Mouse (Mus musculus): ENCODE results near the gene Zswim9.
A peak's percentile ranks its signal among the peaks of the same experiment; 100 is the strongest.

Gene Zswim9

GRCm38 (mm10) chr7:13278308-13278891 lies at the start of gene Zswim9:
Gene Zswim9 (minus strand): TSS chr7:13278721.
- DNase-seq (ENCODE audit: low spot score in 2 of 2): peak; percentile 87 to 93

DNA sequence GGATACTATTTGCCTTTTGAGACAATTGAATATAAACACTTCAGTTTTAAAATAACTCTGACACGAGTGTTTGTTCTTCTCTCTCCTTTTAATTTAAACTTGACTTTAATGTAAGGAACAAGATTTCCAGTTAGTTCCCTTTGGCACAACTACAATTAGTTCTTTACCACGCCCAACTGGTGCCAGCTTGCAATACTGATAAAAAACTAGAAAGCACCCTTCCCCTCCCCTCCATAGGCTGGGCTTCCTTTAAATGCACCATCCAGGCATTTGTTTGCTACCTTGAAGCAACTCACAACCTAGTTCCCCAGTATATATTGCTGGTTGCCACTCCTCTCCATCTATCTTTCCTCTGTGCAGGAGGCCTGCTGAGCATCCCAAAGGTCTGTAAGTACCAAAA lies 45.8 kb upstream of the Zswim9 start, which contains the start of gene Pla2g4c:
TSS of gene Pla2g4c (plus strand) at position 340 of the 400 bp plus-strand sequence.
- DNase-seq (ENCODE audit: low spot score in 2 of 2): no peak

DNA sequence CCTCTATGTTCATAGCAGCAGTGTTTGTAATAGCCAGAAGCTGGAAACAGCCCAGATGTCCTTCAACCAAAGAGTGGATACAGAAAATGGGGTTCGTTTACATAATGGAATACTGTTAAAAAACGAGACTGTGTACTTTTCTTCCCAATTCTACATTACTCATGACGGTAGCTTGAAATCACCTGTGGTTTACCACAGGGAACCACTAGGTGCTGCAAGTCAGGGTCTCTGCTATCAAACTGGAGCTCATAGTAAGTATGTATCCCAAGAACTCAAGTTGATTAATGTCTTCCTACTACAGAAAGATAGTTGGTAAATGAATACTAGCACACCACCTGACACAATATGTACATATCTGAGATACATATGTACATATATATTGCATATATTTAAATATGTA lies 42.9 kb upstream of the Zswim9 start:
- no peak for DNase-seq (ENCODE audit: low spot score in 2 of 2)

DNA sequence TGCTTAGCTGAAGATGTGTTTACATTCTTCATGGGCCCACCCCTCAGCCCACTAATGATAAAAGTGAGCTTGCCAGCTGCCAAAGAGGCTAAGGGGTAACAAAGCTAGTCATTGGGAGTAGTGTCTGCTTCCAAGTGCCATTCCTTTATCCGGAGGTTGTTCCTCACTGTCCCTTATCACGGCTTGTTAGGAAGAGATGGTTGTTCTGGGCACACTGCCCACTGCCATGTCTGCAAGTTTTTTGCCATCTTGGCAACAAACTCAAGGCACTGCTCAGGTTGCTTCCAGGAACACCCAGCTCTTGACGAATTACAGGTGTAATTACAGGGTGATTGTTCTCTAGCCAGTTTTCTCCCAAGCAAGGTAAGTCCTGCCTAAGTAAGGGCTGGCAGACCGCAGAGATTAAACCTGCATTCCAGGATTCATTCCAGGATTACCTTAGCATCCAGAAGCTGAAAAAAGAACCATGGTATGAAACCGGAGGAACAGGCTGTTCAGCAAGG lies 35.6 kb upstream of the Zswim9 start:
- no peak for DNase-seq (ENCODE audit: low spot score in 2 of 2)

DNA sequence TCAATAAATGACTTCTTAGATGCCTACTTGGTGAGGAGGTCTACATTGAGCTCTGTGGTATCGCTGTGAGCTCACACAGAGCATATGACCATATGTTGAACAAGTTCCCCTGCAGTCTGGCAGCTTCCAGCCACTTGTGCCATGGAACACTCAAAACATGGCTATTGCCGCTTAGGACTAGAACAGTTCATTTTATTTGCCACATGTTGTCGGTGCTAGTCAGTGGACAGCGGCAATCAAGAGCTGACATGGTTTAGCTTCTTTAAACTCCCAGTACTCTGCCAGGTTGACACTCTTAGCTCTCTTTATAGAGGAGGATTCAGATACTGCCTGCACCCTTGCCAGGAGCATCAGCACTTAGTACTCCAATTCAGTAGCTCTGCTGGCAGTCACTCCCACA lies 32.9 kb upstream of the Zswim9 start:
- DNase-seq (ENCODE audit: low spot score in 2 of 2): no peak

GRCm38 (mm10) chr7:13310493-13311199 lies 32.1 kb upstream of the Zswim9 start:
- no peak for DNase-seq (ENCODE audit: low spot score in 2 of 2)

GRCm38 (mm10) chr7:13309407-13309806 lies 30.9 kb upstream of the Zswim9 start:
- DNase-seq (ENCODE audit: low spot score in 2 of 2): no peak

GRCm38 (mm10) chr7:13303372-13303771 lies 24.9 kb upstream of the Zswim9 start:
- no peak for DNase-seq (ENCODE audit: low spot score in 2 of 2)

DNA sequence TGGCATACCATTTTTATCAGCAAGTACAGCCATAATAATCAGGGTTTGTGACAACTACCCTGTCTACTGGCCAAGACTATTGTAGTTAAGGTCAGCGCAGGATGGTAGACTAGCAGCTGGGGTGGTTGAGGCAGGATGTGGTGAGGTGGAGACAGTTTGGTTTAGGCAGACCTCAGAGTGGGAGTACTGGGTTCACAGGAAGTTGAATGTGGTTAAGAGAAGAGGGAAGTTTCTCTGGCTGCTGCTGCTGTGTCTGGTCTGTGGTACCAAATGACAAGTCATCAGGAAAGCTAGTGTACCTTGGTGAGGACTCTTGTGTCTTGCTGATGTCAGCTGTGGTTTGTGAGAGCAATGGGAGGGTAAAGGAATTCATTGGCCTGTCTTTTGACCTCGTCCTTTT lies 24.3 kb upstream of the Zswim9 start:
- DNase-seq (ENCODE audit: low spot score in 2 of 2): no peak

DNA sequence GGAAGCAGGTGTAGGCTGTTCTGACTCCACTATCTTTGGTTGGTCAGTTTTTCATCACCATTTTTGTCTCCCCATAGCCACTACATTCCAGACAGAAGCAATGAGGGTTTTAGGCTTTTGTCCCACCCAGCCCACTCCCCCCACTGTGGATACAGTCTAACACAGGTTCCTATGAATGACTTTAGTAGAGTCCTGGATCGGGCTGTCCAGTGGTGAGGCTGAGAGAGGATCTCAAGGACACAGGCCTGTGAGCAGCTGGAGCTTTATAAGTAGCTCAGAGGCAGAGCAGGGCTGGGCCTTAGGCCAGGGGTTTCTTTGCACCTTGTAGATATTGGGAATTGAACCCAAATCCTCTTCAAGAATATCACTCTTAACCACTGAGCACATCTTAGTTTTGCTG lies 23.1 kb upstream of the Zswim9 start:
- no peak for DNase-seq (ENCODE audit: low spot score in 2 of 2)

GRCm38 (mm10) chr7:13298821-13299220 lies 20.3 kb upstream of the Zswim9 start:
- no peak for DNase-seq (ENCODE audit: low spot score in 2 of 2)

DNA sequence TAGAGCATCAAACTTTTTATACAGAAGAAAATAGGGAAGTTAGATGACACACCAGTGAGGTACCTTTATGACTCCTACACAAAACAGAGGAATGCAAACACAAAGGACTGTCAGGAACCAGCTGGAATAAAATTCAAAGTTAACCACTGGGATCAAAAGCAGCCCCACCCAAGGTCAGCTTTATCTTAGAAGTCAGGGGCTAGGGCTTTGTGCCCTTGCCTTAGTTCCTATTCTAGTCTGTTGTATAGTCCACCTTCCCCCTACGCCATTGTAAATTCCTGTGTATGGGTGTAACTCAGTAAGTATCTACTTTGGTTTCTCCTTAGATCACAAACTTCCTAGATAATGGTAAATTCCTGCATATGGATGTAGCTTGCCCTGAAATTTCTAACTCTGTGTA lies 19.1 kb upstream of the Zswim9 start:
- DNase-seq (ENCODE audit: low spot score in 2 of 2): no peak

GRCm38 (mm10) chr7:13295256-13295655 lies 16.7 kb upstream of the Zswim9 start:
- no peak for DNase-seq (ENCODE audit: low spot score in 2 of 2)

- no peak for DNase-seq (ENCODE audit: low spot score in 2 of 2)
Measured at GRCm38 (mm10) chr7:13293878-13294855, 15.6 kb upstream of the Zswim9 start.

- no peak for DNase-seq (ENCODE audit: low spot score in 2 of 2)
Measured at GRCm38 (mm10) chr7:13291370-13291769, 12.8 kb upstream of the Zswim9 start.

DNA sequence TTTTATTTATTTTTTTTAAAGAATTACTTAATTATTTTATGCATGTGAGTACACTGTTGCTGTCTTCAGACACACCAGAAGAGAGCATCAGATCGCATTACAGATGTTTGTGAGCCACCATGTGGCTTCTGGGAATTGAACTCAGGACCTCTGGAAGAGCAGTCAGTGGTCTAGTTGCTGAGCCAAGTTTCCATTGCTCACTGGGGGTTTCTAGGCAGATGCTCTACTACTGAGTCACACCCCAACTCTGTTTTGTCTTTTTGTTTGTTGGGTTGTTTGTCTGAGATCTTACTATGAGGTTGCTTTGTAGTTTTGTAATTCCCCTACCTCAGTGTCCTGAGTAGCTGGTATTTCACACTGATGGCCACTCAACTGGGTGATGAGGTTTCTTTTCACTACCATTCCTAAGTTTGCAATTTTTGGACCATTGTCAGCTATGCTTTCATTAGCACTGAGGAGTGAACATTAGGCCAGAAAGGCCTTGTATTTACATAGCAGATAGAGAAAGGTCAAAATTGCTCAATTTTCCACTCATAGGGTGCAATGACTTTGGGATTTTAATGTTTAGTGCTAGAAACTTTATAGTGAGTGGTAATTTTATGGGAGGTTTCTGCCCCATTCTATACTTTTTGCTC lies 11.6 kb upstream of the Zswim9 start:
- no peak for DNase-seq (ENCODE audit: low spot score in 2 of 2)

- DNase-seq (ENCODE audit: low spot score in 2 of 2): no peak
Measured at GRCm38 (mm10) chr7:13288621-13289020, 10.1 kb upstream of the Zswim9 start.

- DNase-seq (ENCODE audit: low spot score in 2 of 2): peak in 1 of 2 experiments; percentile 3
Measured at GRCm38 (mm10) chr7:13278957-13279356, 436 bp upstream of the Zswim9 start.

DNA sequence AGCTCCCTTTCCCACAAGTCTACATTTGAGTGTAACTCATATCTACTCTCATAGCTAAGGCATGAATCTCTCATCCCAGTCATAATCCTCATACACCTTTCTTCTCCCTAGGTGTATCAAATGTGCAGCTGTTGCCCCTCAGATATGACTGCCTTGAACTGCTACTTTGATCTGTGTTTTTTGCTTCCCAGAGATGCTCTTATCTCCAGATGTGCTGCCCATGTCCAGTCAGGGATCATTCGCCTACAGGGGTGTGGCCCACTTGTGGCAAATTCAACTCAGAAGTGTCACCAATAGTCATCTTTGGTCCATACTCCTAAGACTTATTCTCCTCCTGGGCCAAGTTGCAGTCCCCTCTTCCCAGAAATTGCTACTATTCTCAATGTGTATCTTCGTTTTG lies 688 bp downstream of the Zswim9 start:
- no peak for DNase-seq (ENCODE audit: low spot score in 2 of 2)

DNA sequence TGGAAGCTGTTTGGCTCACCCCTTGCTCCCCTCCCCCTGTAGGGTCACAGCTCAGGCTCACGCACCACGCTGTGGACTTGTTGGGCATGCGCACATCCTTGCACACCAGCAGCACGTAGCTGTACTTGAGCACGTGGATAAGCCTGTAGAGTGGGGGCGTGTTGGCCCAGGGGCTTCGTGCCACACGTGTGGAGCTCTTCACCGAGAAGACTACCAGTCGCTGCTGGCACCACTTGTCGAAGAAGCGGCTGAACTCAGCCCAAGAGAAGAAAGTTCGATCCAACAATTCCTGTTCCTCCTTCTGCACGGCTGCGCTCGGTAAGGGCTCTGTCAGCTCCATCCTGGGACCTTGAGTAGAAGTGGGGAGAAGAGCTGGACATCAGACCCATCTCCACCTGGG lies 1.4 kb downstream of the Zswim9 start, which contains the start of gene Lig1:
TSS of gene Lig1 (plus strand) at position 203 of the 400 bp plus-strand sequence.
- no peak for DNase-seq (ENCODE audit: low spot score in 2 of 2)

DNA sequence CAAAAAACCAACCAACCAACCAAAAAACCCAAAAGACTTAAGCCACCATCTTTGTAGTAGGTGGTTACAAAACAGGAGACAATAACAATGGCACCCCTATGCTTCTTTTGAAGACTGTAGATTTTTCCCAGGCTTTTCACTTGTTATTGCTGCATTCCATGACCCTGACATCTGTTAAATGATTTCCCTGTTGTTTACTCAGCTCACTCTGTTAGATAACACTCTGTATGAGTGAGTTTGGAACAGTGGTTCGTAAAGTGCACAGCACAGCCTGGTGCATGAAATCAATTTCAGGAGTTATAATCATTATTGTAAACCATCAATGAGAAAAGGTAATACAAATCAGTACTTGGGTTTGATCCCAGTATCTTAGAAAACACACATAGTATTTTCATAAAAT lies 6.8 kb downstream of the Zswim9 start:
- no peak for DNase-seq (ENCODE audit: low spot score in 2 of 2)

GRCm38 (mm10) chr7:13269394-13269793 lies 9.1 kb downstream of the Zswim9 start:
- DNase-seq (ENCODE audit: low spot score in 2 of 2): no peak
